15 mouse cellular contexts compared by ENCODE assay signal in the genomic region with DNA sequence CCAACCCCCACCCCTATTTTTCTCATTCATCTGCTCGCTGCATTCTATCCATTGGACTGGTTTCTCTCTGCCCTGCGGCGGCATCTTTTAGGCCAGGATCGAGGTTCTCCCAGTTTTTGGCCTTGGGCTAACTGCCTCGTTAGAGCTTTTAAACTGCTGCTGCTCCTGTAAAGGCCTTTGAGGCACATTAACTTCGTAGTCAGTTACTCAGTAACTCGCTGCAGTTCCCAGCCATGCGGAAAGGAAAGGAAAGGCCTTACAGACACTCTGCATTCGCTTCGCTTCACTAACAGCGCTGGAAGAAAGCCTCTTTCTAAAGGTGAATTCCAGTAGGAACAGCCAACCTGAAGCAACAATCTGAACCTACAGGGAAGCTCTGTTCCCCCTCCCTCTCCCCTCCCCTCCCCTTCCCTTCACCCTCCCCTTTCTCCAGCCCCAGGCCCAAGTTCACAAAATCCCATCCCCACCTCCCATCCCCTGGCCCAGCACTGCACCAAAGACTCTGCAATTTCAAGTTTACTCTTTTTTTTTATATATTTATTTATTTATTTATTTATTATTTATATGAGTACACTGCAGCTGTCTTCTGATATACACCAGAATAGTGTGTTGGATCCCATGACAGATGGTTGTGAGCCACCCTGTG. TPM values are rescaled to one million over a fixed set of nuclear protein-coding genes. Genes with fewer than 3 reads are reported as not detected.
A peak's percentile ranks its signal among the peaks of the same experiment; 100 is the strongest.
DNase-seq lines count a peak whose midpoint lies in the region; ATAC-seq and TF ChIP-seq lines count a peak whose summit lies in the region.
"Had no signal": no experiment of that assay in that cellular context is flagged by ENCODE, and none has a peak within 500 bp of the region (broad histone marks: within the 10 kb centered on the region; RNA-seq: fewer than 3 reads in every experiment).

No protein-coding gene starts in this region.

- no peaks in the 10 kb centered on the region for H3K9me3 ChIP-seq in neural tube, embryonic 11.5 days (ENCODE audit: control insufficient read depth, low read length)
- H3K9me3 ChIP-seq in neural tube, embryonic 15.5 days (replicated peaks) = no peaks in the 10 kb centered on the region
- H3K9me3 ChIP-seq: forebrain, embryonic 12.5 days; hindbrain, embryonic 12.5 days had no signal

- H3K27ac ChIP-seq in neural tube, embryonic 11.5 days (ENCODE audit: low read depth, low read length) = no peak overlapping the region
- H3K27ac ChIP-seq in neural tube, embryonic 15.5 days (replicated peaks) = no peak overlapping the region
- H3K27ac ChIP-seq in liver, adult 2 months (replicated peaks; ENCODE audit: insufficient read depth, low read depth, low read length) = peak overlapping the region; percentile 76
- H3K27ac ChIP-seq: forebrain, embryonic 12.5 days; hindbrain, embryonic 12.5 days; left cerebral cortex, adult 2 months had no signal

- H3K4me1 ChIP-seq in neural tube, embryonic 11.5 days (ENCODE audit: control insufficient read depth, insufficient read depth, low read length) = no peaks in the 10 kb centered on the region
- H3K4me1 ChIP-seq in neural tube, embryonic 15.5 days = peaks cover 4% of the 10 kb centered on the region; the same call in 1 of the 2 replicates
- H3K4me1 ChIP-seq in liver, adult 2 months (ENCODE audit: control insufficient read depth, insufficient read depth, low read length) = peaks cover 9% of the 10 kb centered on the region
- H3K4me1 ChIP-seq: hindbrain, embryonic 12.5 days had no signal

- TF ChIP-seq CTCF in liver, adult 2 months (IDR thresholded peaks at IDR 0.05; ENCODE audit: low read depth, low read length) = no peak

- no peaks in the 10 kb centered on the region for H3K36me3 ChIP-seq in neural tube, embryonic 11.5 days (ENCODE audit: control insufficient read depth, insufficient read depth, low read length)
- no peaks in the 10 kb centered on the region for H3K36me3 ChIP-seq in neural tube, embryonic 15.5 days
- no peaks in the 10 kb centered on the region for H3K36me3 ChIP-seq in liver, adult 2 months (ENCODE audit: control insufficient read depth, insufficient read depth, low read length)
- H3K36me3 ChIP-seq: forebrain, embryonic 12.5 days; hindbrain, embryonic 12.5 days had no signal

- H3K4me3 ChIP-seq in neural tube, embryonic 11.5 days (ENCODE audit: low read depth, low read length) = no peak overlapping the region
- no peak overlapping the region for H3K4me3 ChIP-seq in neural tube, embryonic 15.5 days (replicated peaks)
- no peak overlapping the region; the same call in 1 of the 2 replicates for H3K4me3 ChIP-seq in liver, adult 2 months (ENCODE audit: insufficient read depth, low read depth, low read length)
- H3K4me3 ChIP-seq: forebrain, embryonic 12.5 days; hindbrain, embryonic 12.5 days; left cerebral cortex, adult 2 months; myocyte had no signal

- intact Hi-C loops in heart, postnatal 14 days (cut with DNase I) = no loop called here

- peak; percentile 17 for DNase-seq in neural tube, embryonic 11.5 days (ENCODE audit: low spot score)
- peak; percentile 95 for DNase-seq in kidney, adult 9 months
- peak; percentile 93 for DNase-seq in liver, adult 2 months (ENCODE audit: extremely low read depth, low read depth, low spot score)
- DNase-seq in layer of hippocampus, adult 9-10 months (ENCODE audit: low spot score) = no peak
- no peak for DNase-seq in heart, postnatal 14 days
- DNase-seq: adrenal gland, postnatal 36 days; cerebellum, adult 11 months; lung, postnatal 4 days; spleen, adult 18-20 months had no signal

- H3K9ac ChIP-seq in neural tube, embryonic 11.5 days (ENCODE audit: low read length) = no peak overlapping the region
- H3K9ac ChIP-seq in neural tube, embryonic 15.5 days (replicated peaks) = no peak overlapping the region
- H3K9ac ChIP-seq in liver, adult 2 months (ENCODE audit: low read depth, low read length) = peak overlapping the region; percentile 47; the same call in 1 of the 2 replicates
- H3K9ac ChIP-seq: forebrain, embryonic 12.5 days; hindbrain, embryonic 12.5 days had no signal

- 39% methylated on average over 11 of the region's 11 CpGs for WGBS in neural tube, embryonic 11.5 days
- 26% methylated on average over 11 of the region's 11 CpGs for WGBS in neural tube, embryonic 15.5 days
- WGBS in liver, adult 2 months = 20% methylated on average over 11 of the region's 11 CpGs

- no peak for ATAC-seq in neural tube, embryonic 11.5 days (ENCODE audit: insufficient read depth, low FRiP score, low TSS enrichment)
- no peak for ATAC-seq in neural tube, embryonic 15.5 days (ENCODE audit: low FRiP score)
- no peak for ATAC-seq in granulocyte monocyte progenitor cell, adult 5-6 weeks (replicated peaks; ENCODE audit: poor library complexity, severe bottlenecking)

- no peaks in the 10 kb centered on the region for H3K27me3 ChIP-seq in neural tube, embryonic 11.5 days (ENCODE audit: control insufficient read depth, insufficient read depth, low read length)
- H3K27me3 ChIP-seq in neural tube, embryonic 15.5 days (replicated peaks) = no peaks in the 10 kb centered on the region
- H3K27me3 ChIP-seq in liver, adult 2 months (ENCODE audit: control insufficient read depth, insufficient read depth, low read length) = no peaks in the 10 kb centered on the region
- H3K27me3 ChIP-seq: forebrain, embryonic 12.5 days; hindbrain, embryonic 12.5 days had no signal

- no peaks in the 10 kb centered on the region for H3K79me2 ChIP-seq in liver, adult 2 months (ENCODE audit: control insufficient read depth, insufficient read depth, low read length)

- TF ChIP-seq POLR2A in liver, adult 2 months (IDR thresholded peaks at IDR 0.05; ENCODE audit: extremely low read depth, insufficient read depth, low read length) = no peak

- H3K4me2 ChIP-seq in neural tube, embryonic 11.5 days (ENCODE audit: low read depth) = no peak overlapping the region
- no peak overlapping the region for H3K4me2 ChIP-seq in neural tube, embryonic 15.5 days
- H3K4me2 ChIP-seq: forebrain, embryonic 12.5 days; hindbrain, embryonic 12.5 days had no signal

RNA-seq across cellular contexts. Expression of a gene that starts 33.2 kb away (rescaled TPM):
- 5.0 and 5.2 TPM in 2 replicates for polyA plus RNA-seq in neural tube, embryonic 11.5 days (2014; fragmentation: Nextera tagmentation; extraction: Ambion mirVana)
- 11.0 and 12.9 TPM in 2 replicates for polyA plus RNA-seq in neural tube, embryonic 15.5 days (2015; fragmentation: Nextera tagmentation; extraction: Ambion mirVana)
- 4.2 and 9.3 TPM in 2 replicates for total RNA-seq in liver, adult 2 months (2014; rRNA removed)
- polyA plus RNA-seq in liver, adult 2 months (2012; rRNA removed) = 7.0 and 8.5 TPM in 2 replicates
- total RNA-seq in heart, postnatal 14 days (2021) = 1 to 10 TPM; 1.3 to 2.4 TPM
- 0.24 and 0.98 TPM in 2 replicates for total RNA-seq in granulocyte monocyte progenitor cell, adult 5-6 weeks (2014; fragmentation: Nextera tagmentation)
- 1.5 TPM in 1 of 2 replicates, not detected in the other for total RNA-seq in granulocyte monocyte progenitor cell, adult 5-6 weeks (2017)

RNA-seq across cellular contexts. Expression of a gene that starts 51.1 kb away (rescaled TPM):
- polyA plus RNA-seq in neural tube, embryonic 11.5 days (2014; fragmentation: Nextera tagmentation; extraction: Ambion mirVana) = 109 and 118 TPM in 2 replicates
- polyA plus RNA-seq in neural tube, embryonic 15.5 days (2015; fragmentation: Nextera tagmentation; extraction: Ambion mirVana) = 74.9 and 84.0 TPM in 2 replicates
- total RNA-seq in liver, adult 2 months (2014; rRNA removed) = 26.8 and 31.5 TPM in 2 replicates
- polyA plus RNA-seq in liver, adult 2 months (2012; rRNA removed) = 33.3 and 34.7 TPM in 2 replicates
- total RNA-seq in heart, postnatal 14 days (2021) = 10 to 100 TPM; 37.8 to 43.3 TPM
- total RNA-seq in granulocyte monocyte progenitor cell, adult 5-6 weeks (2014; fragmentation: Nextera tagmentation) = 66.4 and 89.6 TPM in 2 replicates
- 74.5 and 77.2 TPM in 2 replicates for total RNA-seq in granulocyte monocyte progenitor cell, adult 5-6 weeks (2017)

Comparison
In these comparisons a context has a peak if more than half of its experiments do, and no peak if none do; other contexts are left out.
1. DNase-seq: peak in neural tube, embryonic 11.5 days (single experiment), kidney, adult 9 months (single experiment) and liver, adult 2 months (single experiment); none in layer of hippocampus, adult 9-10 months (single experiment) and heart, postnatal 14 days (0 of 2).